Mouse (Mus musculus): Measurements from ENCODE around the gene Pex19. TPM values are rescaled to one million over a fixed set of nuclear protein-coding genes. Genes with fewer than 3 reads are reported as not detected.
A peak's percentile ranks its signal among the peaks of the same experiment; 100 is the strongest.

Pex19 gene
- total RNA-seq, 2 experiments from 2014 or later: 99.1 to 104 TPM

- peak in 1 of 2 experiments; percentile 49 for DNase-seq (ENCODE audit: extremely low spot score in 1 of 2, low spot score in 2 of 2)
- intact Hi-C loops (cut with DNase I): no loop called here
These were observed 2.6 kb downstream of the Pex19 start for GRCm38 (mm10) chr1:172129108-172129507.

- no peak for DNase-seq (ENCODE audit: extremely low spot score in 1 of 2, low spot score in 2 of 2)
- intact Hi-C loops (cut with DNase I): no loop called here
These were observed 3.2 kb downstream of the Pex19 start for GRCm38 (mm10) chr1:172129780-172130179.

GRCm38 (mm10) chr1:172132319-172132718 lies 5.8 kb downstream of the Pex19 start:
- no peak for DNase-seq (ENCODE audit: extremely low spot score in 1 of 2, low spot score in 2 of 2)
- intact Hi-C loops (cut with DNase I): no loop called here

- intact Hi-C loops (cut with DNase I): no loop called here
- peak in 1 of 2 experiments; percentile 23 for DNase-seq (ENCODE audit: extremely low spot score in 1 of 2, low spot score in 2 of 2)
These were observed 7.0 kb downstream of the Pex19 start for GRCm38 (mm10) chr1:172133535-172133934.

GRCm38 (mm10) chr1:172134072-172134471 lies 7.5 kb downstream of the Pex19 start:
- intact Hi-C loops (cut with DNase I): no loop called here
- no peak for DNase-seq (ENCODE audit: extremely low spot score in 1 of 2, low spot score in 2 of 2)

- no peak for DNase-seq (ENCODE audit: extremely low spot score in 1 of 2, low spot score in 2 of 2)
- intact Hi-C loops (cut with DNase I): loop anchor here (10.0 kb wide), 1 partner anchor 105 kb away; no protein-coding TSS in a partner anchor
These were observed 13.6 kb downstream of the Pex19 start for GRCm38 (mm10) chr1:172140160-172140559.

- no peak for DNase-seq (ENCODE audit: extremely low spot score in 1 of 2, low spot score in 2 of 2)
- intact Hi-C loops (cut with DNase I): loop anchor here (10.0 kb wide), 1 partner anchor 104 kb away; no protein-coding TSS in a partner anchor
These were observed 14.3 kb downstream of the Pex19 start for GRCm38 (mm10) chr1:172140825-172141224.

- intact Hi-C loops (cut with DNase I): loop anchor here (10.0 kb wide), 1 partner anchor 103 kb away; no protein-coding TSS in a partner anchor
- no peak for DNase-seq (ENCODE audit: extremely low spot score in 1 of 2, low spot score in 2 of 2)
These were observed 15.0 kb downstream of the Pex19 start for GRCm38 (mm10) chr1:172141529-172141928.

- intact Hi-C loops (cut with DNase I): loop anchor here (10.0 kb wide), 1 partner anchor 101 kb away; no protein-coding TSS in a partner anchor
- peak; percentile 50 to 54 for DNase-seq (ENCODE audit: extremely low spot score in 1 of 2, low spot score in 2 of 2)
These were observed 17.0 kb downstream of the Pex19 start for GRCm38 (mm10) chr1:172143570-172143969.

- peak; percentile 92 to 99 for DNase-seq (ENCODE audit: extremely low spot score in 1 of 2, low spot score in 2 of 2)
- intact Hi-C loops (cut with DNase I): loop anchor here (2.0 to 10.0 kb wide), 2 partner anchors 97 to 163 kb away; no protein-coding TSS in a partner anchor
These were observed 21.3 kb downstream of the Pex19 start, which contains the start of gene Dcaf8 for GRCm38 (mm10) chr1:172147835-172148278. Dcaf8 (plus strand) TSS chr1:172148084.

GRCm38 (mm10) chr1:172148279-172148954 lies 21.9 kb downstream of the Pex19 start:
- peak; percentile 16 to 32 for DNase-seq (ENCODE audit: extremely low spot score in 1 of 2, low spot score in 2 of 2)
- intact Hi-C loops (cut with DNase I): loop anchor here (2.0 to 10.0 kb wide), 2 partner anchors 96 to 162 kb away; no protein-coding TSS in a partner anchor

GRCm38 (mm10) chr1:172148955-172149815 lies 22.6 kb downstream of the Pex19 start:
- DNase-seq (ENCODE audit: extremely low spot score in 1 of 2, low spot score in 2 of 2): no peak
- intact Hi-C loops (cut with DNase I): loop anchor here (2.0 to 10.0 kb wide), 2 partner anchors 96 to 162 kb away; no protein-coding TSS in a partner anchor

- intact Hi-C loops (cut with DNase I): no loop called here
- DNase-seq (ENCODE audit: extremely low spot score in 1 of 2, low spot score in 2 of 2): no peak
These were observed 28.0 kb downstream of the Pex19 start for GRCm38 (mm10) chr1:172154536-172154935.

- intact Hi-C loops (cut with DNase I): no loop called here
- no peak for DNase-seq (ENCODE audit: extremely low spot score in 1 of 2, low spot score in 2 of 2)
These were observed 29.0 kb downstream of the Pex19 start for GRCm38 (mm10) chr1:172155518-172155917.

- DNase-seq (ENCODE audit: extremely low spot score in 1 of 2, low spot score in 2 of 2): no peak
- intact Hi-C loops (cut with DNase I): loop anchor here (5.0 kb wide), 1 partner anchor 152 kb away; no protein-coding TSS in a partner anchor
These were observed 33.4 kb downstream of the Pex19 start for GRCm38 (mm10) chr1:172159970-172160369.

GRCm38 (mm10) chr1:172160508-172160907 lies 34.0 kb downstream of the Pex19 start:
- intact Hi-C loops (cut with DNase I): loop anchor here (5.0 kb wide), 1 partner anchor 152 kb away; no protein-coding TSS in a partner anchor

GRCm38 (mm10) chr1:172162009-172162408 lies 35.5 kb downstream of the Pex19 start:
- DNase-seq (ENCODE audit: extremely low spot score in 1 of 2, low spot score in 2 of 2): peak in 1 of 2 experiments; percentile 28
- intact Hi-C loops (cut with DNase I): loop anchor here (5.0 kb wide), 1 partner anchor 150 kb away; no protein-coding TSS in a partner anchor

More at GRCm38 (mm10) chr1:172160508-172160907, 34.0 kb downstream of the Pex19 start:
- no peak for DNase-seq (ENCODE audit: extremely low spot score in 1 of 2, low spot score in 2 of 2)

- no peak for DNase-seq (ENCODE audit: extremely low spot score in 1 of 2, low spot score in 2 of 2)
- intact Hi-C loops (cut with DNase I): loop anchor here (5.0 kb wide), 1 partner anchor 149 kb away; no protein-coding TSS in a partner anchor
These were observed 36.4 kb downstream of the Pex19 start for GRCm38 (mm10) chr1:172162959-172163358.

GRCm38 (mm10) chr1:172167911-172168310 lies 41.4 kb downstream of the Pex19 start:
- intact Hi-C loops (cut with DNase I): no loop called here
- no peak for DNase-seq (ENCODE audit: extremely low spot score in 1 of 2, low spot score in 2 of 2)

Data from left cerebral cortex, postnatal 10 days (tissue).